Mouse (Mus musculus) right cerebral cortex, postnatal 25 days (tissue): ENCODE measurements around the gene Lrrc8c.
A peak's percentile ranks its signal among the peaks of the same experiment; 100 is the strongest.

ENCODE experiments used
- DNase-seq: peaks from one replicate; pipeline ENCODE4 v3.0.0; 2022

Lrrc8c gene

GRCm38 (mm10) chr5:105643276-105643675 is 124.1 kb downstream of the Lrrc8c start:
- DNase-seq, result no peak

DNA sequence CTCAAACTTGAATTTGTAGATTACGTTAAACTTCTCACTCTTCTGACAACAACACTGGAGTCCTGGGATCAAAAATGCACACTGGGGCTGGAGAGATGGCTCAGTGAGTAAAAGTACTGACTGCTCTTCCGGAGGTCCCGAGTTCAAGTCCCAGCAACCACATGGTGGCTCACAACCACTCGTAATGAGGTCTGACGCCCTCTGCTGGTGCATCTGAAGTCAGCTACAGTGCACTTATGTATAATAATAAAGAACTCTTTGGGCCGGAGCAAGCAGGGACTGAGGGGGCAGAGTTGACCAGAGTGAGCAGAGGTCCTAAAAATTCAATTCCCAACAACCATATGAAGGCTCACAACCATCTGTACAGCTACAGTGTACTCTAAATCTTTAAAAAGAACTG is 125.0 kb downstream of the Lrrc8c start:
- DNase-seq, result no peak

- DNase-seq, result no peak
These were observed 127.9 kb downstream of the Lrrc8c start for GRCm38 (mm10) chr5:105647094-105647493.

DNA sequence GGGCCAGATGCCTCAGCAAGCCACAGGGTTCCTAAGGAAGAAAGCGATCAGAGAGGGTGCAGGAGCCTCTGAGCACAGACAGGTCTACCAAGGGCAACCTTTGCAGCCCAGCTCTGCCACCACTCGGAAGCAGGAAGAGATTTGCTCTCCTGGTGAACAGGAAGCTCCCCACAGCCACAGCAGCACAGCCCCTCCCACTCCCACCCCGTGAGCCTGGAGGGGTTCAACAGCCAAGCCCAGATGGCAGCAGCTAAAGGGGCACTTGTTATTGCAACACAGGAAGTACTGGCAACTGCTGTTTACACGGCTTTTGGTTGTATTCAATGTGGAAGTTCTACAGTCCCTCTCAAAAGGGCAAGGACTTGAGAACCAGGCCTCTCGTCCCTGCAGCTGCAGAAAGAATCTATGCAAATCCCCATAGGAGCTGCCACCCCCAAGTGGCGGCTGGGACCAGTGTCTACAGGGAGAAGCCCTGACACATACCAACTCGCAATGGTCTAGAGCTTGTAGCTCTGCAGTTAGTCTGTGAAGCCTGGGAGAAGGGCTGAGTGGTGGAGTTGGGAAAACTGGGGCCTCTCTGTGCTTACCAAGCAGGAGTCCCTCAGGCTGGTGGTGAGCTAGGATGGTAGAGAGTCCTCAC is 129.6 kb downstream of the Lrrc8c start:
- no peak for DNase-seq

DNA sequence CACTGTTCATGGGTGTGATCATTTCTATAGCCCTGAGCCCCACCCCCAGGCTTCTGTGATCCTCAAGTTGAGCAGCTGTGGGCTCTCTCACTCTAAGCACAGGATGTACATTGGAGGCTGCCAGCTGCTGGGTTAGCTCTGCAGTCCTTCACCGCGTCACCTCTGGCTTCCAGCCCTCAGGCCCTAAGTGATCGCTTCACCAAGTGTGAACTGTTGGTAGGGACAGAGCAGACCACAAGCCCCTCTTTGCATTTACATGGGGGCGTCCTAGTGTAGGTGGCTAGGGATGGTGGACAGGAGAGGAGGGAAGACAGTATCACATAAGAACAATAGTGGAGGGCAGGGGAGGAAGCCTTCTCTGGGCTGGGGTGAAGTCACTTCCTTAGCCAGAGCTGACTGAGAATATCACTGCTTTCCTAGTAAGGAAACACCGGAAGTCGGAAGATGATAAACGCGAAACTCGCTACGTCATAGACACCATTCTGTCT is 130.4 kb downstream of the Lrrc8c start:
- no peak for DNase-seq

- DNase-seq, result no peak
These were observed 131.7 kb downstream of the Lrrc8c start for GRCm38 (mm10) chr5:105650728-105651479.

- no peak for DNase-seq
These were observed 132.4 kb downstream of the Lrrc8c start for GRCm38 (mm10) chr5:105651561-105651991.

- DNase-seq, result peak; percentile 76
These were observed 135.3 kb downstream of the Lrrc8c start for GRCm38 (mm10) chr5:105654237-105655063.

GRCm38 (mm10) chr5:105655100-105655734 is 136.0 kb downstream of the Lrrc8c start:
- no peak for DNase-seq

GRCm38 (mm10) chr5:105661894-105662293 is 142.7 kb downstream of the Lrrc8c start:
- no peak for DNase-seq
